Mouse (Mus musculus) thymus, postnatal 36 days (tissue): ENCODE results near the gene Trex1.

ENCODE experiments used
- DNase-seq, 2 experiments: peaks; one replicate each; pipeline ENCODE4 v3.0.0; 2022; ENCODE audit warnings: mixed read lengths in 2 of 2

Trex1 gene

DNA sequence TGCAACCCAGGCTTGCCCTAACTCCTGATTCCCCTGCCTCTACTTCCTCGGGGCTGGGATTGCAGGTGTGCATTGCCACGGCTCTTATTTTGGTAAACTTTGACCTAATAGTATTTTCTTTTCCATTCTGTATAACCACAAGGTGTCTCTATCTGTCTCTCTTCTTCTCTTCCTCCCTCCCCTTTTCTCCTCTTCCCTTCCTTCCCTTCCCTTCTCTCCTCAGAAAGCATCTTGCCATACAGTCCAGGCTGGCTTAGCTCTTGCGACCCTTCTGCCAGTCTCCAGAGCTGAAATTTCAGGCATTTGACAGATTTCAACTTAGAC lies 8.9 kb downstream of the Trex1 start:
- DNase-seq, result no peak

GRCm38 (mm10) chr9:109049996-109050673 lies 9.4 kb downstream of the Trex1 start:
- DNase-seq, result peak in 1 of 2 experiments; percentile 29

DNA sequence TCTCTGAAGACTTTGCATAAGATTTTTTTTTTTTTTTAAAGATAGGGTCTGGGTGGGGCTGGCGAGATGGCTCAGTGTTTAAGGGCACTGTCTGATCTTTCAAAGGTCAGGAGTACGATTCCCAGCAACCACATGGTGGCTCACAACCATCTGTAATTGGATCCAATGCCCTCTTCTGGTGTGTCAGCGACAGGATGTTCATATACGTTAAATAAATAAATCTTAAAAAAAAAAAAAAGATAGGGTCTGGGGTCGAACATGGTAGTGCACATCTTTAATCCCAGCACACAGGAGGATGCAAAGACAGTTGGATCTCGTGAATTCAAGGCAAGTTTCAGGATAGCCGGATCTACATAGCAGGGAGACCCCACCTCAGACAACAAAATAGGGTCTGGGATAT lies 10.2 kb downstream of the Trex1 start:
- no peak for DNase-seq

DNA sequence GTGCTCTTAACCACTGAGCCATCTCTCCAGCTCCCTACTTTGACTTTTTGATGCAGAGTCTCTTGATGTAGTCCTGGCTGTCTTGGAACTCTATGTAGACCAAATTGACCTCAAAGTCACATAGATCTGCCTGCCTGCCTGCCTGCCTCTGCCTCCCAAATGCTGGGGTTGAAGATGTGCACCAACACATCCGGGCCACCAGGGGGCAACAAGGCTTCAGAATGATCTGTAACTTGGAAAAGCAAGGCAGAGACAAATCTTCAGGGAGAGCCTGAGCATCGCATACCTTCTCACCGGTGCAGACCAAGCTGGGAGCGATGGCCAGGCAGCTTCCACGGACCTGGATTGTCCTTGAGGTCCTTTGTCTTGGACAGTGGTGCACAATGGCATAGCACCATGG lies 13.2 kb downstream of the Trex1 start:
- peak; percentile 82 for DNase-seq

GRCm38 (mm10) chr9:109041351-109041750 lies 18.2 kb downstream of the Trex1 start:
- DNase-seq, result no peak

GRCm38 (mm10) chr9:109040906-109041305 lies 18.6 kb downstream of the Trex1 start:
- DNase-seq, result no peak

DNA sequence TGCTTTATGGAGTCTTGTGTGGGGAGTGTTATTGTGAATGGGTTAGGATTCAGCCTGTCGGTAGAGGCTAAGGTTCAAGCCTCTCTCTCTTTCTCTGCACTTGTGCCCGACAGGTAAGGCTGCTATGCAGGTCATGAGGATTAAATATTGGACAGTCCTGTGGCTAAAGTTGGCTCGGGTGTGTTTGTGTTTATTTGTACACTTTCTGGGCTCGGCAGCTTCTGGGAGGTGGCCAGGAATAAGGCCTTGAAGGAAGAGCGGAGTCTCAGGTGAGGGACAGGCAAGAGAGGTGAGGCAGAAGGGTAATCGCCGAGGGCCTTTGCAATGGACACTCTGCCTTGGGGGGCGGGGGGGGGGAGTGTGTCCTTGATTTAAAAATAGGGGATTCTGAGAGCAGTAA lies 19.3 kb downstream of the Trex1 start:
- no peak for DNase-seq

DNA sequence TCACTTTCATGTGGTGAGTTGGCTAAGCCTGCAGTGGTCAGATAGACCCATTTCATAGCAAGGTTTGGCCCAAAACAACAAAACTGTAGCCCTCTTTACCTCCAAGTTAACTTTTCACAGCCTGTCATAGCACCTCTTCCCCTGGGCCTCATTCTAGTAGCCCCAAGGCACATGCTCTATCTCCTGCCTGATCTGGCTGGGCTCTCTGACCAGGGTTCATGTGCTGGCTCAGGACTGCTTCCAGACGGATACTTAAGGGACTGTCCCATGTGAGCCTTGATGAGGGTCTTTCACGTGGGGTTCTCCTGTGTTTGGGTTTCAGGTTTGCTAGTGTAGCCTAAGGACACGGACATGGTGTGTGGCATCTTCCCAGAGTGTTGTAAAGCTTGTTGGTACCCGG lies 19.9 kb downstream of the Trex1 start:
- DNase-seq, result no peak

DNA sequence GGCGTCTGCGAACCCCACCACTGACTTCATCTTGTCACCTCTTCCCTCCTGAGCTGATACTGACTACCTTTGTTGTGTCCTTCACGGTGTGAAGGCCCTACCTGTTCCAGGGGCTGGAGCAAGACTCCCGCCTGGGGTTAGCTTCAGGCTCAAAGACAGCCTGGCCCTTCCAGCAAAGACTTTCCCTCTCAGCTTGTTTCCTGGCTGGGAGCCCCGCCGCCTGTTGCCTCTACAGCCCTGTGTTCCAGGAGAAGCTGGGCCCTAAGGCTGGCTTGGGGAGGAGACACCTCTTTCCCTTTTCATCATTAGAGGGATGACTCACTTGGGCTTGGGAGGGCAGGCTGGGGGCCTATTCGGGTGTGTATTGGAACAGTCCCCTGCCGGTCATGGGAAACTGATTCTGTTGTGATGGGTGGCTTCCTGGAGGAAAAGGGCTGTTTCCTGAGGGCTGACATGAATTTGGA lies 20.6 kb downstream of the Trex1 start:
- DNase-seq, result no peak

GRCm38 (mm10) chr9:109038086-109038895 lies 21.2 kb downstream of the Trex1 start, which contains the start of gene Shisa5:
Gene Shisa5, plus strand, starts transcription at chr9:109038565.
- peak; percentile 82 to 83 for DNase-seq

- DNase-seq, result no peak
These were observed 27.1 kb downstream of the Trex1 start for GRCm38 (mm10) chr9:109032435-109032834.

- no peak for DNase-seq
These were observed 27.8 kb downstream of the Trex1 start for GRCm38 (mm10) chr9:109031686-109032085.

GRCm38 (mm10) chr9:109031001-109031400 lies 28.5 kb downstream of the Trex1 start:
- no peak for DNase-seq

- DNase-seq, result no peak
These were observed 29.2 kb downstream of the Trex1 start for GRCm38 (mm10) chr9:109030312-109030711.

- DNase-seq, result no peak
These were observed 30.6 kb downstream of the Trex1 start for GRCm38 (mm10) chr9:109028919-109029318.

- no peak for DNase-seq
These were observed 31.1 kb downstream of the Trex1 start for GRCm38 (mm10) chr9:109028421-109028820.

- DNase-seq, result no peak
These were observed 32.0 kb downstream of the Trex1 start for GRCm38 (mm10) chr9:109027521-109027920.

- no peak for DNase-seq
These were observed 36.5 kb downstream of the Trex1 start for GRCm38 (mm10) chr9:109022866-109023685.

GRCm38 (mm10) chr9:109021428-109021827 lies 38.1 kb downstream of the Trex1 start:
- no peak for DNase-seq

GRCm38 (mm10) chr9:109016973-109017604 lies 42.4 kb downstream of the Trex1 start:
- no peak for DNase-seq

- no peak for DNase-seq
These were observed 44.1 kb downstream of the Trex1 start for GRCm38 (mm10) chr9:109015397-109015796.

DNA sequence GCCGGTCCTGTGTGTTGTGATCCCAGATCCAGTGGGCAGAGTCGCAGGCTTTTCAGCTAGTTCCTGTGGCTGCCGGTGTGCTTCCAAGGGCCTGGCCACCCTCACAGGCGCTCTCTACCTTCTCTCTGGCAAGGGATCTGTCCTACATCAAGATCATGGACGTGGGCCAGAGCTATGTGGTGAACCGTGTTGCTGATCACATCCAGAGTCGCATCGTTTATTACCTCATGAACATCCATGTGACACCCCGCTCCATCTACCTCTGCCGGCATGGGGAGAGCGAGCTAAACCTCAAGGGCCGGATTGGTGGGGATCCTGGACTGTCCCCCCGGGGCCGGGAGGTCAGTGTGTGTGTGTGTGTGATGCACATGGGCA lies 49.2 kb downstream of the Trex1 start:
- DNase-seq, result no peak
